Mouse (Mus musculus): Measurements from ENCODE around the gene Ankrd23.

GRCm38 (mm10) chr1:36572140-36572700, 35.5 kb upstream of the Ankrd23 start:
- TF ChIP-seq POLR2A (IDR thresholded peaks at IDR 0.05; ENCODE audit: borderline replicate concordance, low read depth, low read length) (no peak), CTCF (IDR thresholded peaks at IDR 0.05; ENCODE audit: low read depth, low read length) (no peak)
